Mouse (Mus musculus) lung, embryonic 16.5 days (tissue): ENCODE data around the gene N4bp2. TPM values are rescaled to one million over a fixed set of nuclear protein-coding genes. Genes with fewer than 3 reads are reported as not detected.

ENCODE experiments used
- ATAC-seq: fragments of 200-750 bp; cut with Nextera tagmentation; 2 replicates; pipeline ENCODE4 v1.8.0; 2017; ENCODE audit warnings: low read depth, mild to moderate bottlenecking, moderate library complexity
- H3K27ac ChIP-seq: fragments of 300-500 bp; sonication (generic); 2 replicates; pipeline ENCODE4 v1.5.1; 2014; ENCODE audit warnings: mild to moderate bottlenecking, control low read depth, low read length
- H3K27me3 ChIP-seq: fragments of 300-500 bp; sonication (generic); 2 replicates; pipeline ENCODE4 v1.6.1; 2014; ENCODE audit warnings: low read depth, low read length, mixed read lengths; ENCODE audit not compliant: control insufficient read depth, insufficient read depth
- H3K36me3 ChIP-seq: fragments of 300-500 bp; sonication (generic); 2 replicates; pipeline ENCODE4 v1.6.1; 2014; ENCODE audit warnings: low read length; ENCODE audit not compliant: control insufficient read depth, insufficient read depth
- H3K4me1 ChIP-seq: fragments of 300-500 bp; sonication (generic); replicated peaks from 2 replicates; pipeline ENCODE4 v1.6.1; 2014; ENCODE audit warnings: low read length, mixed read lengths; ENCODE audit not compliant: control insufficient read depth, insufficient read depth
- H3K4me2 ChIP-seq: fragments of 300-500 bp; sonication (generic); 2 replicates; pipeline ENCODE4 v1.6.1; 2014; ENCODE audit warnings: low read depth, low read length, control low read depth
- H3K4me3 ChIP-seq: fragments of 300-500 bp; sonication (generic); 2 replicates; pipeline ENCODE4 v1.5.1; 2014; ENCODE audit warnings: mild to moderate bottlenecking, low read length, control low read depth
- H3K9ac ChIP-seq: fragments of 300-500 bp; sonication (generic); 2 replicates; pipeline ENCODE4 v1.6.1; 2014; ENCODE audit warnings: low read length, control low read depth
- H3K9me3 ChIP-seq: fragments of 300-500 bp; sonication (generic); 2 replicates; pipeline ENCODE4 v1.6.1; 2016; ENCODE audit warnings: low read length; ENCODE audit not compliant: control insufficient read depth
- WGBS: fragments of 180-500 bp; shearing (Covaris S2); extraction: QIAGEN DNeasy Blood & Tissue Kit; methylation state at CpG from one replicate; pipeline ENCODE4 v1.1.7; 2014; 5-methylcytosine and 5-hydroxymethylcytosine counted together
- polyA plus RNA-seq: library from polyadenylated mRNA; unstranded; fragments of >200 nt; fragmentation: Nextera tagmentation; extraction: Ambion mirVana; gene quantifications from 2 replicates; pipeline ENCODE4 v1.2.1, GENCODE M21; 2015

N4bp2 gene
- polyA plus RNA-seq, 1 experiment from 2014 or later: 16.4 TPM

DNA sequence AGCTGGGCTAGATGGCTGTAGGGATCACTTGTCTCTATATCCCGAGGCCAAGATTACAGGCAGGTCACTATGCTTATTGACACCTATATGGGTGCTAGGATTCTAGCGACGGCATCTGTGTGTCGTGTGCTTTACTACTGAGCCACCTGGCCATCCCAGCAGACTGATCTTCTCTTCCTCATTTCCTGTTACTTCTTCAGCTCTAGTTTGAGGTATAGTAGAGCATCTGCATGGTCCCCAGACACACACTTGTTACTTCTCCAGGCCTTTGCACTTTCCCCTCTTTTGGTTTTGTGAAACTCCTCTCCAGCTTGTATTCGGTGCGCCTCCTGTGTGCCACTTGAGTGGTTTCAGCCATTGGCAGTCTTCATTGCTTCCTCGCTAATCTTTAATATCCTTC is 111.9 kb downstream of the N4bp2 start:
- H3K4me2 ChIP-seq: no peak overlapping the region
- H3K27me3 ChIP-seq: no peaks in the 10 kb centered on the region
- no peak overlapping the region for H3K27ac ChIP-seq
- H3K9ac ChIP-seq: no peak overlapping the region
- WGBS: 88% methylated on average over 7 of the region's 7 CpGs
- no peaks in the 10 kb centered on the region for H3K36me3 ChIP-seq
- H3K4me1 ChIP-seq: no peaks in the 10 kb centered on the region
- H3K9me3 ChIP-seq: no peaks in the 10 kb centered on the region
- no peak overlapping the region for H3K4me3 ChIP-seq
- no peak for ATAC-seq

DNA sequence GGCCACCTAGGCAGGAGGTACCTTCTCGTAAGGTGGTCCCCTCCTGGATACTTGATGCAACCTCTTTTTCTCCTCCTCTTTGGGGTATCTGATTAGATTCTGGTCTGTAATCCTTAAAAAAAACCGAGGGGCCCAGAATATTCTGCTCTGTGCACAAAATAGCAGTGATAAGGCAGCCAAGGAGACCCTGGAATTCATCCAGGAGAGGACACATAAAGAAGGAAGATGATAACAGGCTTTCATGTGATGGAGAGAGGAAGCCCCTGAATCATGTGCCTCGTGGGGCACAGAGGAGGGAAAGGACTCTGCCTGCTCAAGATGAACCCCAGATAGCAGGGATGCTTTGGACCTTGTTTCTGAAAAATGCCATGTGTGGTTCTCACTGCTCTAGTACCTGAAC is 115.0 kb downstream of the N4bp2 start:
- WGBS: 49% methylated on average over 3 of the region's 3 CpGs
- ATAC-seq: no peak
- Histone ChIP-seq H3K4me2 (no peak overlapping the region), H3K27me3 (no peaks in the 10 kb centered on the region), H3K4me1 (0 out of 2 replicates have a peak, but pooled peaks cover 2% of the 10 kb centered on the region), H3K36me3 (no peaks in the 10 kb centered on the region), H3K9me3 (no peaks in the 10 kb centered on the region), H3K4me3 (no peak overlapping the region), H3K9ac (no peak overlapping the region), H3K27ac (no peak overlapping the region)

Other genes with a start within 250 kb of the N4bp2 start
- 104 and 121 TPM in 2 replicates for gene Smim14, start 226.3 kb upstream of the N4bp2 start, polyA plus RNA-seq
- gene Ube2k, start 226.3 kb upstream of the N4bp2 start, polyA plus RNA-seq: 133 and 146 TPM in 2 replicates
- gene Pds5a, start 65.2 kb upstream of the N4bp2 start, polyA plus RNA-seq: 53.9 and 59.6 TPM in 2 replicates
- gene Rhoh, start 97.7 kb downstream of the N4bp2 start, polyA plus RNA-seq: 1.3 and 4.1 TPM in 2 replicates
- gene Chrna9, start 171.4 kb downstream of the N4bp2 start, polyA plus RNA-seq: 0.75 and 1.0 TPM in 2 replicates
- gene 9130230L23Rik, start 240.8 kb downstream of the N4bp2 start, polyA plus RNA-seq: 1.4 and 2.3 TPM in 2 replicates